Mouse (Mus musculus): ENCODE results near the gene Mtss1l.

Mtss1l gene

GRCm38 (mm10) chr8:110740629-110741175 lies 19.4 kb downstream of the Mtss1l start:
- DNase-seq (ENCODE audit: low read depth, low spot score) = no peak

GRCm38 (mm10) chr8:110741816-110742451 lies 20.7 kb downstream of the Mtss1l start:
- DNase-seq (ENCODE audit: low read depth, low spot score) = no peak

- peak; percentile 89 for DNase-seq (ENCODE audit: low read depth, low spot score)
Observed at GRCm38 (mm10) chr8:110742452-110742818, 21.2 kb downstream of the Mtss1l start.

GRCm38 (mm10) chr8:110745162-110745561 lies 23.9 kb downstream of the Mtss1l start:
- DNase-seq (ENCODE audit: low read depth, low spot score) = no peak

GRCm38 (mm10) chr8:110746661-110747060 lies 25.4 kb downstream of the Mtss1l start:
- DNase-seq (ENCODE audit: low read depth, low spot score) = no peak

GRCm38 (mm10) chr8:110749500-110750170 lies 28.4 kb downstream of the Mtss1l start:
- DNase-seq (ENCODE audit: low read depth, low spot score) = peak; percentile 64

- DNase-seq (ENCODE audit: low read depth, low spot score) = no peak
Observed at GRCm38 (mm10) chr8:110750269-110750668, 29.0 kb downstream of the Mtss1l start.

GRCm38 (mm10) chr8:110751490-110751889 lies 30.2 kb downstream of the Mtss1l start:
- DNase-seq (ENCODE audit: low read depth, low spot score) = no peak

GRCm38 (mm10) chr8:110754713-110755112 lies 33.4 kb downstream of the Mtss1l start:
- DNase-seq (ENCODE audit: low read depth, low spot score) = peak; percentile 85

GRCm38 (mm10) chr8:110755511-110756170 lies 34.4 kb downstream of the Mtss1l start:
- DNase-seq (ENCODE audit: low read depth, low spot score) = no peak

GRCm38 (mm10) chr8:110756196-110756595 lies 34.9 kb downstream of the Mtss1l start:
- peak; percentile 81 for DNase-seq (ENCODE audit: low read depth, low spot score)

GRCm38 (mm10) chr8:110760280-110760940 lies 39.1 kb downstream of the Mtss1l start:
- DNase-seq (ENCODE audit: low read depth, low spot score) = peak; percentile 43

- DNase-seq (ENCODE audit: low read depth, low spot score) = peak; percentile 47
Observed at GRCm38 (mm10) chr8:110761185-110761584, 39.9 kb downstream of the Mtss1l start.

- peak; percentile 52 for DNase-seq (ENCODE audit: low read depth, low spot score)
Observed at GRCm38 (mm10) chr8:110761988-110762387, 40.7 kb downstream of the Mtss1l start.

GRCm38 (mm10) chr8:110764671-110765070 lies 43.4 kb downstream of the Mtss1l start:
- no peak for DNase-seq (ENCODE audit: low read depth, low spot score)

GRCm38 (mm10) chr8:110767261-110767660 lies 46.0 kb downstream of the Mtss1l start:
- DNase-seq (ENCODE audit: low read depth, low spot score) = no peak

- DNase-seq (ENCODE audit: low read depth, low spot score) = no peak
Observed at GRCm38 (mm10) chr8:110772452-110772851, 51.2 kb downstream of the Mtss1l start.

GRCm38 (mm10) chr8:110774047-110774446 lies 52.8 kb downstream of the Mtss1l start:
- DNase-seq (ENCODE audit: low read depth, low spot score) = no peak

- DNase-seq (ENCODE audit: low read depth, low spot score) = no peak
Observed at GRCm38 (mm10) chr8:110774725-110775124, 53.4 kb downstream of the Mtss1l start.

- peak; percentile 69 for DNase-seq (ENCODE audit: low read depth, low spot score)
Observed at GRCm38 (mm10) chr8:110775316-110775715, 54.0 kb downstream of the Mtss1l start.

GRCm38 (mm10) chr8:110775721-110776120 lies 54.4 kb downstream of the Mtss1l start:
- no peak for DNase-seq (ENCODE audit: low read depth, low spot score)

- peak; percentile 75 for DNase-seq (ENCODE audit: low read depth, low spot score)
Observed at GRCm38 (mm10) chr8:110776335-110776734, 55.1 kb downstream of the Mtss1l start.
